Mouse (Mus musculus) cortical plate, adult 2 months (tissue): ENCODE measurements around the gene Gm42517.

ENCODE experiments used
- CTCF ChIP-seq: fragments of 200-500 bp; IDR thresholded peaks from 2 replicates; pipeline ENCODE4 v1.5.1; 2011; ENCODE audit warnings: mild to moderate bottlenecking, control low read depth, low read length; ENCODE audit not compliant: insufficient read depth; ENCODE audit errors: extremely low read depth
- POLR2A ChIP-seq: fragments of 200-500 bp; IDR thresholded peaks from 2 replicates; pipeline ENCODE4 v1.6.1; 2011; ENCODE audit warnings: mild to moderate bottlenecking, low read length, control low read depth; ENCODE audit not compliant: insufficient read depth; ENCODE audit errors: extremely low read depth

GRCm38 (mm10) chr5:108367871-108368332 is at the start of gene Gm42517:
- no peak for TF ChIP-seq POLR2A
- no peak for TF ChIP-seq CTCF
